Mouse (Mus musculus) forebrain, embryonic 12.5 days (tissue): ENCODE data around the gene Dnajb4. TPM values are rescaled to one million over a fixed set of nuclear protein-coding genes. Genes with fewer than 3 reads are reported as not detected.
"Not testable (repeated sequence)": the region's sequence is repeated elsewhere in the genome, so short reads cannot be mapped to it uniquely, and the experiment has no call there.

Experiments
- ATAC-seq: fragments of 200-750 bp; cut with Nextera tagmentation; 2 replicates; pipeline ENCODE4 v1.8.0; 2017; ENCODE audit warnings: moderate TSS enrichment; ENCODE audit not compliant: low FRiP score
- H3K27ac ChIP-seq: fragments of 300-500 bp; sonication (generic); 2 replicates; pipeline ENCODE4 v1.5.1; 2016; ENCODE audit warnings: mild to moderate bottlenecking
- H3K27me3 ChIP-seq: fragments of 300-500 bp; sonication (generic); 2 replicates; pipeline ENCODE4 v1.6.1; 2016; ENCODE audit warnings: mild to moderate bottlenecking
- H3K36me3 ChIP-seq: fragments of 300-500 bp; sonication (generic); replicated peaks from 2 replicates; pipeline ENCODE4 v1.6.1; 2016; ENCODE audit warnings: mild to moderate bottlenecking
- H3K4me1 ChIP-seq: fragments of 300-500 bp; sonication (generic); 2 replicates; pipeline ENCODE4 v1.6.1; 2016
- H3K4me2 ChIP-seq: fragments of 300-500 bp; sonication (generic); 2 replicates; pipeline ENCODE4 v1.6.1; 2016; ENCODE audit warnings: mild to moderate bottlenecking, moderate library complexity
- H3K4me3 ChIP-seq: fragments of 300-500 bp; sonication (generic); replicated peaks from 2 replicates; pipeline ENCODE4 v1.5.1; 2016; ENCODE audit warnings: mild to moderate bottlenecking
- H3K9ac ChIP-seq: fragments of 300-500 bp; sonication (generic); 2 replicates; pipeline ENCODE4 v1.6.1; 2016; ENCODE audit warnings: mild to moderate bottlenecking
- H3K9me3 ChIP-seq: fragments of 300-500 bp; sonication (generic); 2 replicates; pipeline ENCODE4 v1.6.1; 2016
- WGBS: fragments of 180-500 bp; shearing (Covaris S2); methylation state at CpG from one replicate; pipeline ENCODE4 v1.1.7; 2016; 5-methylcytosine and 5-hydroxymethylcytosine counted together
- polyA plus RNA-seq: library from polyadenylated mRNA; unstranded; fragments of >200 nt; fragmentation: Nextera tagmentation; extraction: Ambion mirVana; gene quantifications from 2 replicates; pipeline ENCODE4 v1.2.1, GENCODE M21; 2016

Gene Dnajb4
- polyA plus RNA-seq, 1 experiment from 2014 or later, result 26.6 TPM

GRCm38 (mm10) chr3:152153152-152153551 lies 57.0 kb downstream of the Dnajb4 start:
- no peaks in the 10 kb centered on the region for H3K27me3 ChIP-seq
- H3K36me3 ChIP-seq, result no peaks in the 10 kb centered on the region
- WGBS, result 91% methylated on average over 2 of the region's 2 CpGs
- no peak overlapping the region for H3K27ac ChIP-seq
- no peak for ATAC-seq
- H3K4me1 ChIP-seq, result no peaks in the 10 kb centered on the region
- no peak overlapping the region for H3K4me2 ChIP-seq
- H3K9me3 ChIP-seq, result no peaks in the 10 kb centered on the region
- H3K4me3 ChIP-seq, result no peak overlapping the region
- H3K9ac ChIP-seq, result no peak overlapping the region

DNA sequence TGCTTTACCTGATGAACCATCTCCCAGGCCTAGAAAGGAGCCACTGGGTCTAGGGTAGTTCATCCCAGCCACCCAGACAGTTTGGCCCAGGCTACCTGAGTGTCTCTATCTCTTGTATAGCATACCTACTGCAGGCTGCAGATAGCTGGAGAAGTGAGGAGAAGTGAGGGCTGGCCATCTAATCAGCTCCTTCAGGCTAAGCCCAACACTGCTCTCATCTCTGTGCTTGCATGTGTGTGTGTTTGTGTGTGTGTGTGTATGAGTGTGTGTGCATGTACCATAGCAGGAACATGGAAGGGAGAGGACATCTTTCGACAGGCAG lies 57.7 kb downstream of the Dnajb4 start:
- H3K27me3 ChIP-seq, result no peaks in the 10 kb centered on the region
- H3K4me2 ChIP-seq, result no peak overlapping the region
- H3K27ac ChIP-seq, result no peak overlapping the region
- H3K4me3 ChIP-seq, result no peak overlapping the region
- H3K9me3 ChIP-seq, result no peaks in the 10 kb centered on the region
- ATAC-seq, result no peak
- no peak overlapping the region for H3K9ac ChIP-seq
- 100% methylated on average over 1 of the region's 1 CpGs for whole genome bisulfite sequencing
- H3K4me1 ChIP-seq, result no peaks in the 10 kb centered on the region
- no peaks in the 10 kb centered on the region for H3K36me3 ChIP-seq

GRCm38 (mm10) chr3:152151725-152152482 lies 58.2 kb downstream of the Dnajb4 start:
- H3K36me3 ChIP-seq, result no peaks in the 10 kb centered on the region
- no peak overlapping the region for H3K27ac ChIP-seq
- 68% methylated on average over 23 of the region's 29 CpGs for WGBS
- ATAC-seq, result 0 out of 2 replicates have a peak, but pooled peaks have one; percentile 36
- H3K27me3 ChIP-seq, result no peaks in the 10 kb centered on the region
- no peaks in the 10 kb centered on the region for H3K9me3 ChIP-seq
- 0 out of 2 replicates have a peak overlapping the region, but pooled peaks have one; percentile 12 for H3K4me3 ChIP-seq
- H3K9ac ChIP-seq, result no peak overlapping the region
- no peaks in the 10 kb centered on the region; the same call in 1 of the 2 replicates for H3K4me1 ChIP-seq
- H3K4me2 ChIP-seq, result peak overlapping the region; percentile 38

- H3K27ac ChIP-seq, result no peak overlapping the region
- H3K36me3 ChIP-seq, result no peaks in the 10 kb centered on the region
- no peaks in the 10 kb centered on the region; the same call in 1 of the 2 replicates for H3K4me1 ChIP-seq
- ATAC-seq, result no peak
- no peaks in the 10 kb centered on the region for H3K27me3 ChIP-seq
- H3K9ac ChIP-seq, result no peak overlapping the region
- 72% methylated on average over 3 of the region's 3 CpGs for WGBS
- H3K4me3 ChIP-seq, result no peak overlapping the region
- H3K4me2 ChIP-seq, result no peak overlapping the region
- no peaks in the 10 kb centered on the region for H3K9me3 ChIP-seq
These were observed 60.2 kb downstream of the Dnajb4 start for GRCm38 (mm10) chr3:152149863-152150262.

DNA sequence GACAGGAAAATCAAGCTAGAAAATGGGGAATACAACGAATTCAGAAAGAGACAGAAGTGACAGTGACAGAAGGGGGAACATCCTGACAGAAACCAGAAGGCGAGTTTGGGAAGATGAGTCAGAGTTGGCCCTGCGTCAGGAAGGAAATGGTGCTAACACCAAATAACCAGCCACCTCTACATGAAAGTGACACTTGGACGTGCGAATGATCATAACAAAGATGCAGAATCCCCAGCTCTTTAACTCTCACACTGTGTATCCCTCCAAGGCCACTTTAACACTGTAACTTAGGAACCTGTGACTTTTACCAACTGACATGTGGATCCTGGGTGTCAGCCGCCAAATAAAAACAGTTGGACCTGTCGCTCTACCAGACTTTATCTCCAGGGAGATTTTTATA lies 60.7 kb downstream of the Dnajb4 start:
- H3K9me3 ChIP-seq, result no peaks in the 10 kb centered on the region
- no peaks in the 10 kb centered on the region; the same call in 1 of the 2 replicates for H3K4me1 ChIP-seq
- H3K9ac ChIP-seq, result no peak overlapping the region
- 84% methylated on average over 7 of the region's 7 CpGs for WGBS
- no peak overlapping the region for H3K27ac ChIP-seq
- no peaks in the 10 kb centered on the region for H3K27me3 ChIP-seq
- H3K36me3 ChIP-seq, result no peaks in the 10 kb centered on the region
- H3K4me3 ChIP-seq, result no peak overlapping the region
- no peak overlapping the region for H3K4me2 ChIP-seq
- no peak for ATAC-seq

DNA sequence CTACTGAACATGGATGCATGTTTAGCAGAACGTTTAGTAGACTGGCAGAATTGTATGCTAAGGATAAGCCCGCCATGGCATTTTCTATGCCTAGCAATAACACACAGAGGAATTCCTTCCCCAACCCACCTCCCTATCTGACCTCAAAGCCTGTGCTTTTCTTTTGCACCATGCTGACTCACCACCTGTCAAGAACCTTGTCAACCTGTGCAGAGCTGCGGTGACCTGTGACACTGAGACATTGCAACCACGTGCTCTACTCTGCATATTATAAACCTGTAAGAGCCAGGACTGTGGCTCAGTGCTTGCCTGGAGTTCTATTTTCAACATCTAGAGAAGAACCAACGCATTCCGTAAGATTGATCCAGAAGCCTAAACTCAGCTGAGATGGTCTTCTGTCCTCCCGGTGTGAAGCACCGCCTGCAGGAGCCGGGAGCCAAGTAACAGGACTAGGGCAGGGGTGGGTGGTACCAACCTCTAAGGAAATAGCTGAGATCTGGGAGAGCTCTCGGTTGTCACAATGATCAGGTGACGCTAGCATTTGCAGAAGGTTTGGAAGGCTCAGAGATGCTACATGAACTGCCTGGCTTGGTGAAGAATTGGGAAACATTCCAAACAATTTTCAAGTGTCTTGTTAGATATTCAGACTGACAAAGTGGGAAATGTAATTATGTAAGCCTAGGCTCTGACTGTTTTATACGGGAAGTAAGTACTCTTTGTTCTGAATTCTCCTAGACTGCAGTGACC lies 62.8 kb downstream of the Dnajb4 start:
- Histone ChIP-seq H3K27ac (no peak overlapping the region), H3K4me1 (no peaks in the 10 kb centered on the region; the same call in 1 of the 2 replicates), H3K27me3 (no peaks in the 10 kb centered on the region), H3K9ac (no peak overlapping the region), H3K4me3 (no peak overlapping the region), H3K9me3 (no peaks in the 10 kb centered on the region), H3K36me3 (no peaks in the 10 kb centered on the region), H3K4me2 (no peak overlapping the region)
- 76% methylated on average over 12 of the region's 12 CpGs for WGBS
- no peak for ATAC-seq

- no peak overlapping the region for H3K27ac ChIP-seq
- 62% methylated on average over 2 of the region's 2 CpGs for WGBS
These were observed 64.9 kb downstream of the Dnajb4 start for GRCm38 (mm10) chr3:152145186-152145585.

DNA sequence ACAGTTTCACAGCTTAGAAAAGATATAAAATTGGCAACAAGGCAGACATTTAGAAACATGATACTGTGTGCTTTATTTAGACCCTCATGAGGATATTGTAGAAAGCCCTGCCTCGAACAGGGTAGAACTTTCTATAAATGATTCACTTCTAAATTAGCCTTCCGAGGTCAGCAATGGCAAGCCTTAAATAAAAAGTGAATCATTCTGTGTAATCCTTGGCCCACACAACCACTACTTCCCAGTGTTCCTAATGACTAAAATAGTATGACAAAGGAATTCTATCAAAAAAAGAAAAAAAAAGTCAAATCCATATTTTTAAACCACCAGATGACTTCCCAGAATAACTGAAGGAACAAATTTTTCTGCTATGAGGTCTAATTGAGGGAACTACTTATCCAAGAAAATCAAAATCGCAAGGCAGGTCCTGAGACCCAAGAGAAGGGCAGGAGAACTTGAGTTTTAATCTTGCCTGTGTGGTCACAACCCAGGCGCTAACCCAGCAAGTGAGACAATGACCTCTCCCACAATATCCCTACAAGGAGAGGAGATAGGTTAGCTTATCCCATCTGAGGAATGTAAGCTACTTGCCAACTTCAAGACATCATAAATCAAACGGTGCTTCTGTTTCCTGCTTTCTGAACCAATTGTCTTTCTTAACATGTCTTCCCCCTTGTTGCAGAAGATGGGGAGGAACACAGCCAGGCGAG lies 67.0 kb downstream of the Dnajb4 start:
- Histone ChIP-seq H3K36me3 (no peaks in the 10 kb centered on the region), H3K4me1 (no peaks in the 10 kb centered on the region; the same call in 1 of the 2 replicates), H3K27me3 (no peaks in the 10 kb centered on the region), H3K27ac (no peak overlapping the region), H3K9me3 (no peaks in the 10 kb centered on the region), H3K4me3 (no peak overlapping the region), H3K4me2 (no peak overlapping the region), H3K9ac (no peak overlapping the region)
- WGBS, result 82% methylated on average over 6 of the region's 6 CpGs
- ATAC-seq, result no peak

More at GRCm38 (mm10) chr3:152145186-152145585, 64.9 kb downstream of the Dnajb4 start:
- Histone ChIP-seq H3K9ac (no peak overlapping the region), H3K27me3 (no peaks in the 10 kb centered on the region), H3K4me3 (no peak overlapping the region), H3K9me3 (no peaks in the 10 kb centered on the region), H3K4me2 (no peak overlapping the region), H3K36me3 (no peaks in the 10 kb centered on the region), H3K4me1 (no peaks in the 10 kb centered on the region; the same call in 1 of the 2 replicates)
- no peak for ATAC-seq

- ATAC-seq, result no peak
- H3K4me2 ChIP-seq, result no peak overlapping the region
- no peaks in the 10 kb centered on the region for H3K9me3 ChIP-seq
- no peak overlapping the region for H3K27ac ChIP-seq
- H3K4me1 ChIP-seq, result no peaks in the 10 kb centered on the region; the same call in 1 of the 2 replicates
- no peak overlapping the region for H3K4me3 ChIP-seq
- WGBS, result 81% methylated on average over 3 of the region's 3 CpGs
- H3K36me3 ChIP-seq, result no peaks in the 10 kb centered on the region
- H3K9ac ChIP-seq, result no peak overlapping the region
- no peaks in the 10 kb centered on the region for H3K27me3 ChIP-seq
These were observed 68.0 kb downstream of the Dnajb4 start for GRCm38 (mm10) chr3:152142146-152142545.

- not testable (repeated sequence) for H3K27me3 ChIP-seq, H3K9me3 ChIP-seq, H3K27ac ChIP-seq, ATAC-seq, H3K36me3 ChIP-seq, H3K9ac ChIP-seq, H3K4me3 ChIP-seq, H3K4me1 ChIP-seq, H3K4me2 ChIP-seq
- 93% methylated on average over 3 of the region's 3 CpGs for WGBS
These were observed 70.8 kb downstream of the Dnajb4 start for GRCm38 (mm10) chr3:152139308-152139707.

DNA sequence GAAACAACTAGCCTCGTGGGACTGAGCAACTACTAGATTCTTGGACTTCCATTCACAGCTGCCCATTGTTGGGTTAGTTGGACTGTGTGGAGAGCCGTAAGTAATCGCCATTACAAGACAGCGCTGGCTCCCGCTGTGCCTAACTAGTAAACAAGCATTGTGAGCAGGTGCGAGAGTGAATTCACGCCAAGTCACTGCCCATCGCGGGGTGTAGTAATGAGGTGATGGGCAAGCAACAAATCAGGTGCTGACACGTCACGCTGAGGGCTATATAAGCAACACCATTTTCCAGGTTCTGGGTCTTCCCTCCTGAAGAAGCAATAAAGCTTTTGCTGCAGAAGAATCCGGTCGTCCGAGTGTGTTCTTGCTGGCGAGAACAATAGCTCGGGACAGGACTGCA lies 74.0 kb downstream of the Dnajb4 start:
- 92% methylated on average over 16 of the region's 16 CpGs for WGBS

DNA sequence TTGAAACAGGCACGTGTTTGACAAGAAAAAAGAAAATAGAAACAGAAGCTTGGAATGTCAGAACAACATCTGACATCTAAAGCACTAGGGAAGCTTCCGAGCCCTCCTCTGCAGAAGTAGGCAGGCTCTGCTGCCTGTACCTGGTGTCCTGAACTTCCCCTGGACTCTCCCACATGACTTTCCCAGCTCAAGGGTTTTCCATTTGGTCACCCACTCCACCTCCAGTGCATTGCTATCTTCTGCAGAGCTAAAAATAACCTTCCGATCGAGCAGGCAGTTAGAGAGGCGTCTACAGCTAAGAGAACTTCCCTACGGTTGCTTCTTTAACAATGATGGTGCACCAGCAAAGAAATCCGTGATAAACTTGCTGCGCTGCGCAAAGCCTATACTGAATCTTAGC lies 76.5 kb downstream of the Dnajb4 start:
- WGBS, result 88% methylated on average over 9 of the region's 9 CpGs

More for the DNA sequence above, 74.0 kb downstream of the Dnajb4 start:
- H3K9me3 ChIP-seq, ATAC-seq, H3K4me1 ChIP-seq, H3K4me3 ChIP-seq, H3K27ac ChIP-seq, H3K4me2 ChIP-seq, H3K9ac ChIP-seq, H3K36me3 ChIP-seq, H3K27me3 ChIP-seq: not testable (repeated sequence)

More for the DNA sequence above, 76.5 kb downstream of the Dnajb4 start:
- no peak overlapping the region for H3K9ac ChIP-seq
- no peak overlapping the region for H3K4me2 ChIP-seq
- no peaks in the 10 kb centered on the region for H3K36me3 ChIP-seq
- H3K4me3 ChIP-seq, result no peak overlapping the region
- no peak overlapping the region for H3K27ac ChIP-seq
- H3K27me3 ChIP-seq, result no peaks in the 10 kb centered on the region
- no peak for ATAC-seq
- H3K4me1 ChIP-seq, result no peaks in the 10 kb centered on the region
- H3K9me3 ChIP-seq, result no peaks in the 10 kb centered on the region
